Mouse (Mus musculus) myocyte (in vitro differentiated cells): Measurements from ENCODE around the gene Mob3c. TPM values are rescaled to one million over a fixed set of nuclear protein-coding genes. Genes with fewer than 3 reads are reported as not detected.

Source experiments
- H3K27me3 ChIP-seq: one replicate; pipeline ENCODE4 v1.6.1; 2011; ENCODE audit not compliant: control insufficient read depth, insufficient read depth, insufficient read length
- H3K36me3 ChIP-seq: one replicate; pipeline ENCODE4 v1.6.1; 2011; ENCODE audit not compliant: control insufficient read depth, insufficient read depth
- H3K4me2 ChIP-seq: one replicate; pipeline ENCODE4 v1.6.1; 2011; ENCODE audit warnings: low read depth, control low read depth
- H3K4me3 ChIP-seq: one replicate; pipeline ENCODE4 v1.5.1; 2011; ENCODE audit warnings: mild to moderate bottlenecking, control low read depth, moderate library complexity
- H3K79me2 ChIP-seq: one replicate; pipeline ENCODE4 v1.6.1; 2011; ENCODE audit not compliant: control insufficient read depth, insufficient read depth
- H3ac ChIP-seq: one replicate; pipeline ENCODE4 v1.6.1; 2011; ENCODE audit not compliant: control insufficient read depth, insufficient read length
- CEBPB ChIP-seq: IDR thresholded peaks from 2 replicates; pipeline ENCODE4 v1.6.1; 2011; ENCODE audit warnings: mild to moderate bottlenecking, moderate library complexity; ENCODE audit not compliant: poor library complexity, insufficient read depth, severe bottlenecking
- E2F4 ChIP-seq: IDR thresholded peaks from one replicate; pipeline ENCODE4 v1.6.1; 2011; ENCODE audit warnings: mild to moderate bottlenecking, control low read depth, moderate library complexity; ENCODE audit not compliant: insufficient read depth
- MAX ChIP-seq: IDR thresholded peaks from one replicate; pipeline ENCODE4 v1.6.1; 2011; ENCODE audit warnings: low read depth, mild to moderate bottlenecking, control low read depth
- MYOD1 ChIP-seq, 3 experiments: IDR thresholded peaks; one replicate each; pipeline ENCODE4 v1.6.1; 2011; ENCODE audit warnings: control low read depth in 2 of 3, low read depth in 2 of 3, mild to moderate bottlenecking in 2 of 3, moderate library complexity in 1 of 3; ENCODE audit not compliant: insufficient read length in 2 of 3, control insufficient read depth in 1 of 3
- MYOG ChIP-seq, 3 experiments: IDR thresholded peaks; one replicate each; pipeline ENCODE4 v1.6.1; 2011; ENCODE audit warnings: control low read depth in 2 of 3, low read depth in 2 of 3, mild to moderate bottlenecking in 2 of 3; ENCODE audit not compliant: insufficient read length in 2 of 3, control insufficient read depth in 1 of 3, insufficient read depth in 1 of 3
- POLR2A ChIP-seq: IDR thresholded peaks from one replicate; pipeline ENCODE4 v1.6.1; 2011; ENCODE audit warnings: low read depth, mild to moderate bottlenecking, control low read depth, moderate library complexity; ENCODE audit not compliant: insufficient read length
- POLR2AphosphoS2 ChIP-seq: IDR thresholded peaks from one replicate; pipeline ENCODE4 v1.6.1; 2011; ENCODE audit warnings: low read depth, control low read depth; ENCODE audit not compliant: insufficient read length
- REST ChIP-seq: IDR thresholded peaks from one replicate; pipeline ENCODE4 v1.6.1; 2011; ENCODE audit warnings: mild to moderate bottlenecking, control low read depth, moderate library complexity; ENCODE audit not compliant: insufficient read depth, insufficient read length
- SRF ChIP-seq: IDR thresholded peaks from one replicate; pipeline ENCODE4 v1.6.1; 2011; ENCODE audit warnings: low read depth; ENCODE audit not compliant: control insufficient read depth, insufficient read length
- TCF12 ChIP-seq: IDR thresholded peaks from one replicate; pipeline ENCODE4 v1.6.1; 2011; ENCODE audit warnings: mild to moderate bottlenecking, control low read depth; ENCODE audit not compliant: poor library complexity, insufficient read depth, severe bottlenecking
- TCF3 ChIP-seq: IDR thresholded peaks from one replicate; pipeline ENCODE4 v1.6.1; 2011; ENCODE audit warnings: low read depth, control low read depth; ENCODE audit not compliant: insufficient read length
- USF1 ChIP-seq: IDR thresholded peaks from one replicate; pipeline ENCODE4 v1.6.1; 2011; ENCODE audit warnings: low read depth, mild to moderate bottlenecking, control low read depth, moderate library complexity
- polyA plus RNA-seq: library from polyadenylated mRNA; unstranded; fragments of >200 nt; fragmentation: generic; extraction: Trizol; gene quantifications from one replicate; pipeline ENCODE4 v1.2.1, GENCODE M21; 2012; ENCODE audit warnings: missing spikeins

Gene Mob3c
- polyA plus RNA-seq, 1 experiment: 4.9 TPM

DNA sequence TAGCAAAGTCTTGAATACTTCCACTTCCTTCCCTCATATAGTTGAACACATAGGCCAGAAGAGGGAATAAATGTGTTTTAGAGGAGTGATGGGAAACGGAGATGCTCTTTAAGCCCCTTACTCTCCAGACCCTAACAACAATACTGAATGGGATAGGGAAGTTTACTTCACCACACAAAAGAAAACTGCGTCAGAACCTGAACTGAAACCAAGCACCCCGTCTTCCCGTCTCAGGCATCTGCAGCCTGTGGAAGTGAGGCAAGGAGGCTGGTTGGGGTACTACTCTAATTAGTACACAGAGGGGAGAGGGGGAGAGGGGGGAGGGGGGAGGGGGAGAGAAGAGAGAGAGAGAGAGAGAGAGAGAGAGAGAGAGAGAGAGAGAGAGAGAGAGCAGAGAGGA, 10.3 kb downstream of the Mob3c start:
- peaks cover 7% of the 10 kb centered on the region for H3K36me3 ChIP-seq
- H3ac ChIP-seq: no peak overlapping the region
- no peak for TF ChIP-seq POLR2A
- no peak for TF ChIP-seq TCF3
- no peak for TF ChIP-seq USF1
- no peak for TF ChIP-seq E2F4
- no peak for TF ChIP-seq SRF
- no peak for TF ChIP-seq TCF12
- TF ChIP-seq REST: no peak
- no peak for TF ChIP-seq POLR2AphosphoS2
- peak overlapping the region; percentile 99 for H3K4me2 ChIP-seq
- peaks cover 10% of the 10 kb centered on the region for H3K79me2 ChIP-seq
- H3K4me3 ChIP-seq: peak overlapping the region; percentile 79
- no peaks in the 10 kb centered on the region for H3K27me3 ChIP-seq

DNA sequence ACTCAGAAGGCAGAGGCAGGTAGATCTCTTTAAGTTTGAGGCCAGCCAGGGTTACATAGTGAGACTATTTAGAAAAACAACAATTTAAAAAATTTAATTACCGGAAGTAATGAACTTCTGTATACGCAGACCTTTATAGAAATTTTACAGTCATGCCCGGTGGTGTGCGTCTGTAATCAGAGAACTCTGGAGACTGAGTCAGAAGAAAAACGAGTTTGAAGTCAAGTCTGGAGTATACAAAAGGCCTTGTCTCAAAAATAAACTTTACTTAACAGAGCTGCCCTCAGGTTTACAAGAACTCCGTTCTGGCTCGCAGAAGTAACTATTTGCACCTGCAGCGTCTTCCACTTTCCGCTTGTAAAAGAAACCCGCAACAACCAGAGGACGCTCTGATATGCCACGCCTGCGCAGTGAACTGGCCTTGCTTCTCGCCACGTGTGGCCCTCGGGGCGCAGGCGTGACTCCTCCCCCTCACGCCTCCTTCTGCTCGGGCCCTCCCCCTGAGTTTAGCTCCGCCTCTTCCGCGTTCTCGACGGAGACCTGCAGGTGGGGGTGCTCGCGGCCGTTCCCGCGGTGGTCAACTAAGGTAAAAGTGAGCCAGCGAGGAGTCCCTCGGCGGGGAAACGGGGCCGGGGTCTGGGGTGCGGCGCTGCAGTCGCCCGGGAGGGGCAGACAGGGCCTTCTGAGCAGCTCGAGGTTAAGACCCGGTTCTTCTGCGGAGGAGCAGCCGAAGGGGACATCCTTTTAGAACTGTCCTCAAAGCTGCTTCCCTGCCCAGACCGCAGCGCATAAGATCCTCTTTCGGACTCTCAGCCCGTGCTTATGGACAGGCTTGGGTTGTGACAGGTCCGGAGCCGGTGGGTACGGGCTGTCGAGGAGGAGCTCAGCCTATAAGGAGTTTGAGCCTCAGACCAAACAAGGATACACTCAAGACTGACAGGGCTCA, 11.1 kb downstream of the Mob3c start, which contains the start of gene Mknk1:
Gene Mknk1 (plus strand): TSS at position 503 of the 946 bp plus-strand sequence.
- TF ChIP-seq SRF: no peak
- peak; percentile 64 for TF ChIP-seq POLR2A
- TF ChIP-seq MAX: peak; percentile 5
- peak; percentile 79 for TF ChIP-seq USF1
- no peak for TF ChIP-seq MYOG (IDR thresholded peaks at IDR 0.05; ENCODE audit: control insufficient read depth in 1 of 3, insufficient read depth in 1 of 3, insufficient read length in 2 of 3, low read depth in 2 of 3)
- no peak for TF ChIP-seq REST
- TF ChIP-seq MYOD1 (IDR thresholded peaks at IDR 0.05; ENCODE audit: control insufficient read depth in 1 of 3, insufficient read length in 2 of 3, low read depth in 2 of 3): no peak
- TF ChIP-seq E2F4: no peak
- TF ChIP-seq TCF3: no peak
- peak; percentile 51 for TF ChIP-seq POLR2AphosphoS2
- Histone ChIP-seq H3ac (peak within 1 kb of the TSS; percentile 2), H3K27me3 (no peaks in the 10 kb centered on the region), H3K36me3 (peaks cover 7% of the 10 kb centered on the region), H3K4me3 (peak within 1 kb of the TSS; percentile 79), H3K79me2 (peaks cover 10% of the 10 kb centered on the region), H3K4me2 (peak within 1 kb of the TSS; percentile 99)

- Histone ChIP-seq H3ac (peak overlapping the region; percentile 2), H3K4me3 (peak overlapping the region; percentile 79), H3K27me3 (no peaks in the 10 kb centered on the region), H3K79me2 (peaks cover 10% of the 10 kb centered on the region), H3K36me3 (peaks cover 4% of the 10 kb centered on the region), H3K4me2 (peak overlapping the region; percentile 99)
- no peak for TF ChIP-seq E2F4
- TF ChIP-seq TCF12: no peak
- TF ChIP-seq SRF: no peak
- TF ChIP-seq REST: no peak
- TF ChIP-seq POLR2A: no peak
- no peak for TF ChIP-seq TCF3
- no peak for TF ChIP-seq USF1
- no peak for TF ChIP-seq POLR2AphosphoS2
- no peak for TF ChIP-seq MAX
- TF ChIP-seq CEBPB: no peak
- no peak for TF ChIP-seq MYOD1 (IDR thresholded peaks at IDR 0.05; ENCODE audit: control insufficient read depth in 1 of 3, insufficient read length in 2 of 3, low read depth in 2 of 3)
- TF ChIP-seq MYOG (IDR thresholded peaks at IDR 0.05; ENCODE audit: control insufficient read depth in 1 of 3, insufficient read depth in 1 of 3, insufficient read length in 2 of 3, low read depth in 2 of 3): no peak
Measured at GRCm38 (mm10) chr4:115839956-115840355, 12.1 kb downstream of the Mob3c start.

- Histone ChIP-seq H3K36me3 (no peaks in the 10 kb centered on the region), H3K79me2 (peaks cover 10% of the 10 kb centered on the region), H3ac (no peak overlapping the region), H3K27me3 (no peaks in the 10 kb centered on the region), H3K4me3 (no peak overlapping the region), H3K4me2 (peak overlapping the region; percentile 99)
- TF ChIP-seq MAX (no peak), USF1 (no peak), CEBPB (no peak), E2F4 (no peak), TCF12 (no peak), POLR2AphosphoS2 (no peak), MYOG (IDR thresholded peaks at IDR 0.05; ENCODE audit: control insufficient read depth in 1 of 3, insufficient read depth in 1 of 3, insufficient read length in 2 of 3, low read depth in 2 of 3) (no peak), POLR2A (no peak), REST (no peak), MYOD1 (IDR thresholded peaks at IDR 0.05; ENCODE audit: control insufficient read depth in 1 of 3, insufficient read length in 2 of 3, low read depth in 2 of 3) (no peak), SRF (no peak), TCF3 (no peak)
Measured at GRCm38 (mm10) chr4:115840842-115841241, 12.9 kb downstream of the Mob3c start.
